Mouse (Mus musculus) bone marrow, adult 2 months (tissue): ENCODE data around the gene Cadm2.

ENCODE experiments used
- CTCF ChIP-seq: fragments of 200-500 bp; IDR thresholded peaks from 2 replicates; pipeline ENCODE4 v1.5.1; 2011; ENCODE audit warnings: low read length, control low read depth; ENCODE audit not compliant: control insufficient read depth, insufficient read depth
- POLR2A ChIP-seq: fragments of 200-500 bp; IDR thresholded peaks from 2 replicates; pipeline ENCODE4 v1.6.1; 2011; ENCODE audit warnings: low read depth, mild to moderate bottlenecking, control low read depth, low read length, borderline replicate concordance; ENCODE audit not compliant: control insufficient read depth

GRCm38 (mm10) chr16:67575557-67575956 lies 45.2 kb downstream of the Cadm2 start:
- TF ChIP-seq POLR2A (no peak), CTCF (no peak)
